19 mouse cellular contexts compared by ENCODE assay signal in the genomic region with DNA sequence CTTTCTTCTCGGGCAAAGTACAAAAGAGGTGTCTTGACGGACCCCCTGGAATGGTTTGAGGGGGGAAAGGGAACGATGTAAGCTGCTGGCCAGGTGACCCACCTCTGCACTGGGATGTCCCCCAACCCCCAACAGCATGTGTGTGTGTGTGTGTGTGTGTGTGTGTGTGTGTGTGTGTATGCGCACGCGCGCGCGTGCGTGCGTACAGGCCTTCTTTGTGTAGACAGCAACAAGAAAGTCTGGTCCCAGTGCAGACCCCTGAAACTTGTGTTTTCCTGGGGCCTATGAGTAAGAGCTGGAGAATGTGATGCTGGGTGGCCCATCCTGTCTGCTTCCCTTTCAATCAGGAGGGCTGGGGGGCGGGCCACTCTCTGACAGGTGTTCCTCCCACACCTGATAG.
DNase-seq lines count a peak whose midpoint lies in the region; ATAC-seq lines count a peak whose summit lies in the region.
"Had no signal": no experiment of that assay in that cellular context is flagged by ENCODE, and none has a peak within 500 bp of the region (broad histone marks: within the 10 kb centered on the region; RNA-seq: fewer than 3 reads in every experiment).

No protein-coding gene starts in this region.

- 53% methylated on average over 12 of the region's 12 CpGs for WGBS in embryonic facial prominence, embryonic 10.5 days
- WGBS in hindbrain, embryonic 12.5 days: 56% methylated on average over 12 of the region's 12 CpGs
- 58% methylated on average over 12 of the region's 12 CpGs for WGBS in midbrain, embryonic 14.5 days
- 73% methylated on average over 12 of the region's 12 CpGs for WGBS in kidney, embryonic 15.5 days

- H3K9ac ChIP-seq in hindbrain, embryonic 12.5 days: no peak overlapping the region
- H3K9ac ChIP-seq in midbrain, embryonic 14.5 days (replicated peaks; ENCODE audit: low read length): no peak overlapping the region
- no peak overlapping the region for H3K9ac ChIP-seq in kidney, embryonic 15.5 days
- H3K9ac ChIP-seq: embryonic facial prominence, embryonic 12.5 days; heart, embryonic 13.5 days; limb, embryonic 12.5 days; liver, embryonic 13.5 days; lung, embryonic 15.5 days had no signal

- peaks cover 20% of the 10 kb centered on the region for H3K4me1 ChIP-seq in embryonic facial prominence, embryonic 10.5 days
- peaks cover 41% of the 10 kb centered on the region for H3K4me1 ChIP-seq in hindbrain, embryonic 12.5 days
- peaks cover 29% of the 10 kb centered on the region for H3K4me1 ChIP-seq in midbrain, embryonic 14.5 days (ENCODE audit: control insufficient read depth, insufficient read depth, low read length)
- peaks cover 3% of the 10 kb centered on the region; the same call in 1 of the 2 replicates for H3K4me1 ChIP-seq in kidney, embryonic 15.5 days
- H3K4me1 ChIP-seq: liver, embryonic 13.5 days; lung, embryonic 15.5 days had no signal

- H3K9me3 ChIP-seq in embryonic facial prominence, embryonic 10.5 days: no peaks in the 10 kb centered on the region
- no peaks in the 10 kb centered on the region for H3K9me3 ChIP-seq in hindbrain, embryonic 12.5 days (replicated peaks)
- H3K9me3 ChIP-seq in midbrain, embryonic 14.5 days (ENCODE audit: control insufficient read depth, low read length): no peaks in the 10 kb centered on the region
- no peaks in the 10 kb centered on the region for H3K9me3 ChIP-seq in kidney, embryonic 15.5 days (replicated peaks)
- H3K9me3 ChIP-seq: embryonic facial prominence, embryonic 12.5 days; heart, embryonic 13.5 days; limb, embryonic 12.5 days; liver, embryonic 13.5 days; lung, embryonic 15.5 days had no signal

- no peak overlapping the region for H3K4me2 ChIP-seq in hindbrain, embryonic 12.5 days (replicated peaks)
- no peak overlapping the region for H3K4me2 ChIP-seq in midbrain, embryonic 14.5 days (ENCODE audit: low read length)
- no peak overlapping the region for H3K4me2 ChIP-seq in kidney, embryonic 15.5 days
- H3K4me2 ChIP-seq: embryonic facial prominence, embryonic 12.5 days; heart, embryonic 13.5 days; limb, embryonic 12.5 days; liver, embryonic 13.5 days; lung, embryonic 15.5 days had no signal

- DNase-seq in R1 (ENCODE audit: low read depth, low spot score): peak; percentile 18
- DNase-seq in embryonic facial prominence, embryonic 10.5 days (ENCODE audit: low spot score): peak; percentile 14
- no peak for DNase-seq in midbrain, embryonic 14.5 days
- DNase-seq in kidney, adult 11 months: no peak
- no peak for DNase-seq in layer of hippocampus, postnatal 25 days (ENCODE audit: extremely low spot score in 1 of 2, low spot score in 1 of 2)
- DNase-seq: adrenal gland, adult 2 months; cerebellum, adult 2 months; heart, postnatal 4 days; kidney, postnatal 10 days; liver, embryonic 13.5 days; right cerebral cortex, postnatal 14 days had no signal

- H3K36me3 ChIP-seq in embryonic facial prominence, embryonic 10.5 days (replicated peaks): no peaks in the 10 kb centered on the region
- H3K36me3 ChIP-seq in hindbrain, embryonic 12.5 days: no peaks in the 10 kb centered on the region
- no peaks in the 10 kb centered on the region for H3K36me3 ChIP-seq in midbrain, embryonic 14.5 days (ENCODE audit: control insufficient read depth, insufficient read depth, low read length)
- H3K36me3 ChIP-seq in kidney, embryonic 15.5 days: no peaks in the 10 kb centered on the region
- H3K36me3 ChIP-seq: embryonic facial prominence, embryonic 12.5 days; heart, embryonic 13.5 days; limb, embryonic 12.5 days; liver, embryonic 13.5 days; lung, embryonic 15.5 days had no signal

- H3K4me3 ChIP-seq in embryonic facial prominence, embryonic 10.5 days: no peak overlapping the region
- H3K4me3 ChIP-seq in hindbrain, embryonic 12.5 days: no peak overlapping the region
- H3K4me3 ChIP-seq in midbrain, embryonic 14.5 days (replicated peaks; ENCODE audit: low read depth, low read length): no peak overlapping the region
- no peak overlapping the region for H3K4me3 ChIP-seq in kidney, embryonic 15.5 days (replicated peaks)
- H3K4me3 ChIP-seq: embryonic facial prominence, embryonic 12.5 days; heart, embryonic 13.5 days; limb, embryonic 12.5 days; liver, embryonic 13.5 days; lung, embryonic 15.5 days had no signal

- ATAC-seq in hindbrain, embryonic 12.5 days (ENCODE audit: low FRiP score): no peak
- ATAC-seq in midbrain, embryonic 14.5 days (ENCODE audit: low FRiP score, low TSS enrichment): no peak
- no peak for ATAC-seq in megakaryocyte-erythroid progenitor cell, adult 5-6 weeks (replicated peaks; ENCODE audit: low FRiP score, low TSS enrichment, poor library complexity, severe bottlenecking)
- no peak for ATAC-seq in kidney, embryonic 15.5 days (replicated peaks; ENCODE audit: low FRiP score)
- ATAC-seq: intestine, postnatal 0 days had no signal

- no peak overlapping the region for H3K27ac ChIP-seq in embryonic facial prominence, embryonic 10.5 days (replicated peaks)
- H3K27ac ChIP-seq in hindbrain, embryonic 12.5 days: peak overlapping the region; percentile 94
- peak overlapping the region; percentile 89 for H3K27ac ChIP-seq in midbrain, embryonic 14.5 days (replicated peaks; ENCODE audit: low read depth, low read length)
- no peak overlapping the region for H3K27ac ChIP-seq in kidney, embryonic 15.5 days
- H3K27ac ChIP-seq: embryonic facial prominence, embryonic 12.5 days; heart, embryonic 13.5 days; limb, embryonic 12.5 days; liver, embryonic 13.5 days; lung, embryonic 15.5 days had no signal

- H3K27me3 ChIP-seq in embryonic facial prominence, embryonic 10.5 days (replicated peaks; ENCODE audit: low read depth, poor library complexity, severe bottlenecking): peaks cover 42% of the 10 kb centered on the region
- no peaks in the 10 kb centered on the region for H3K27me3 ChIP-seq in hindbrain, embryonic 12.5 days
- H3K27me3 ChIP-seq in midbrain, embryonic 14.5 days (ENCODE audit: control insufficient read depth, insufficient read depth, low read length): no peaks in the 10 kb centered on the region
- H3K27me3 ChIP-seq in kidney, embryonic 15.5 days: peaks cover 52% of the 10 kb centered on the region
- H3K27me3 ChIP-seq: lung, embryonic 15.5 days had no signal

Comparison
In these comparisons a context has a peak if more than half of its experiments do, and no peak if none do; other contexts are left out.
1. DNase-seq: peak in R1 (single experiment) and embryonic facial prominence, embryonic 10.5 days (single experiment); none in midbrain, embryonic 14.5 days (single experiment), kidney, adult 11 months (single experiment) and layer of hippocampus, postnatal 25 days (0 of 2).
2. H3K27ac ChIP-seq: peak in hindbrain, embryonic 12.5 days (single experiment) and midbrain, embryonic 14.5 days (single experiment); none in embryonic facial prominence, embryonic 10.5 days (single experiment) and kidney, embryonic 15.5 days (single experiment).